Mouse (Mus musculus): ENCODE data around the gene Otop1.

Otop1 gene

DNA sequence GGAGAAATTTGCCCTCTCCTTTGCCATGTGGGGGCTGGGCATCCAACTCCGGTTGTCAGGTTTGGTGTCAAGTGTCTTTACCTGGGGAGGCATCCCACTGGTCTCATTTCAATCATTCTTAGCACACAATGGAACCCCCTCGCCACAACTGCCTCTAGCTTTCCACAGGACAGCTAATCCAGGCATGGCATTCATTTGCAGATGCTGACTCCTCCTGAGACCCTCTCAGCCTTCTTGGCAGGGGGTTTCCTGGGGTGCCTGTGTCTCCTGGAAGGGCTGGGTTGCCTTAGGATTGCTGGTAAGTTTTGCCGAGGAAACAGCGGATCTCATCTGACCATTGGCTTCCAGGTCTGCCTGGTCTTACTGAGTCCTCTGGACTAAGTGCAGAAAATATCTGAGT, at the start of gene Otop1:
Gene Otop1, plus strand, starts transcription at position 202 of the 400 bp plus-strand sequence.
- no peak for DNase-seq

DNA sequence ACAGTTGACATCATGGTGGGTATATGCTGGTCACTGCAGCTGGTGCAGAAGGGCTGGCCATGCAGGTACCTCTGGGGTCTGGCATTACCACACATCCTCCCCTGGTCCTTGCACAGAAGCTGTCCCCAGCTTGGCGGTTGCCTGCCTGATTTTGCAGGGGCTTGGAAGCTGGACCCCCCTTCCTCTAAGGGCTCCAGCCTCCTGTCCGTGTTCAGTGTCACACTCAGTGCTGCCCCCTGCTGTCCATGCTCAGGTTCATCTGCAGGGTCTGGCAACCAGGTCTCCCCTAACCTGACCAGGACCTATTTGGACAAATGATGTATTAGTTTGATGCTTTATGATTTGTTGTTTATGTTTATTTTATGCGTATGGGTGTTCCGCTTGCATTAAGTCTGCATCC, 40.4 kb upstream of the Otop1 start:
- DNase-seq: peak; percentile 27 to 67

DNA sequence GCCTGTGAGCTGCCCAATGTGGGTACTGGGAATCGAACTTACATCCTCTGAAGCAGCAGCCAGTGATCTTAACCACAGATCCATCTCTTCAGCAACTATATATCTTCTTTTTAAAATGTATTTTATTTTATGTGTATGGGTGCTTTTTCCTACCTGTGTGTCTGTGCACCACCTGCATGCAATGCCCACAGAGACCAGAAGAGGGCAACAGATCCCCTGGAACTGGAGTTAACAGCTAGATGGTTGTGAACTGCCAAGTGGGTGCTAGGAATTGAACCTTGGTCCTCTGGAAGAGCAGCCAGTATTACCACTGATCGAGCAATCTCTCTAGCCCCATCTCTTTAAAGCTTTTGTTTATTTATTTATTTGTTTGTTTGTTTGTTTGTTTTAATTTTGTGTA, 39.1 kb upstream of the Otop1 start:
- no peak for DNase-seq

DNA sequence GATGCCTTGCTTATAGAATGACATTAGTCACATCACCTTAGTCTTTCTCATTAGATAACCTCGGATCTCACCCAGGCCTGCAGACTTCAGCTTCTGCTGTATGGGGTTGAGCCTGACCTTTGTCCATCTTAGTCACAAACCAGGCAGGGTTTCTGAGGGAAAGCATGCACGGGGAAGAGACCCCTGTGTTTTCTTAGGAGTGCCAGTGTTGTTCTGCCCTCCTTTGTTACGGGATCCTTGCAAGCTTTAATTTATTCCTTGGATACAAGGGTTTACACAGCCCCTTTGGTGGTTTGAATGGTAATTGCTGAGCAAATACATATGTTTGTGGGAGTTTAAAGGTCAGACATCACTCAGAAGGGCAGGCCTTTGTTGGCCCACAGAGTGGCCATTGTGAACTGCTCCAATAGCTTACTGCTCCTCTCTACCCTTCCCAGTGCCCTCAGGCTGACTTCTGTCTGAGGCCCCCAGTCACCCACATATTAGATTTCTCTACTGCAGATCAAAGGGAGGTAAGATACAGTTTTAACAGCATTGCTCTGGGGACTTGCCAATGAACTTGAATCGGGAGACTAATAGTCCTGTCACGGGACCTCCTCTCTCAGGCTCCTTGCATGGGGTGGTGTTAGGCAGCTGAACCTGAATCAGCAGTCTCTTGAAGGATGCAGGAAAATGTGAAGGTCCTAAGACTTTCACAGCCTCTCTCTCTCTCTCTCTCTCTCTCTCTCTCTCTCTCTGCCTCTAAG, 34.9 kb upstream of the Otop1 start:
- no peak for DNase-seq

DNA sequence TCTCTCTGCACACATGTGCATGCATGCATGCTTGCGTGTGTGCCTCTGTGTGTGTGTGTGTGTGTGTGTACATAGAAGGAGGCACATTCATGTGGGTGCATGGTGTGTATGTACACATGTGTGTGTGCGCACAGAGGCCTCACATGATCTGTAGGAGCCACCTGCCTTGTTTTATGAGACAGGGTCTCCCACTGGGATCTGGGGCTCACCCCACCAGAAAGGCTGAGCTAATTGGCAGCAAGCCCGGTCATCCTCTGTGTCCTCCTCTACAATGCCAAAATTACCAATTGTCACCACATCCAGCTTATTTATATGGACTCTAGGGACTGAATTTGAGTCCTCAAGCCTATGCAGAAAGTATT, 34.3 kb upstream of the Otop1 start:
- no peak for DNase-seq

DNA sequence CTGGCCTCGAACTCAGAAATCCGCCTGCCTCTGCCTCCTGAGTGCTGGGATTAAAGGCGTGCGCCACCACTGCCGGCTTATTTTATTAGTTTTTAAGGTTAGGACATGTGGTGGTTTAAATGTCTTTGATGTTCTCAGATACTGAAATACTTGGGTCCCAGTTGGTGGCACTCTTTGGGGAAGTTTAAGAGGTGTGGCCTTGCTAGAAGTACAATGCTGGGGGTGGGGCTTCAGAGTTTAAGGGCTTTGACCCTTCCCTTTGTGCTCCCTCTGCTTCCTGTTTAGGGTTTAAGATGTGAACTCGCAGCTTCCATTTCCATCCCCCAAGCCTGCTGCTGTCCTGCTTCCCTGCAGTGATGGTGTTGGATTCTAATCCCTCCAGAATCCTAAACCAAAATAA, 33.8 kb upstream of the Otop1 start:
- DNase-seq: no peak

DNA sequence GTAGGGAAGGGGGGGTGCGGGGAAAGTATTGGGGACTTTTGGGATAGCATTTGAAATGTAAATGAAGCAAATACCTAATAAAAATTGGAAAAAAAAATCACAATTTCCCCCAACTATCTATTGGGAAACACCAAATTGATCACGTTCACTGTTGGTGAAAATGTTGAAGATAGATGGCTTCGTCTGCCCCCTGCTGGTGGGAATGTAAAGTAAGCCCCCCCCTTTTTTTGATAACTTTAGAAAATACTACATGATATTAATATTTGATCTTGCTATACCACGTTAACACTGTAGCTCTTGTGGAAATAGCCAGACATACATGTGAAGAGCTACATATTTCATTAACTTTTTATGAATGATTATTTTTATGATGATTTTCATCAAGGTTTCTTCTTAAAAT, 20.6 kb upstream of the Otop1 start:
- no peak for DNase-seq

DNA sequence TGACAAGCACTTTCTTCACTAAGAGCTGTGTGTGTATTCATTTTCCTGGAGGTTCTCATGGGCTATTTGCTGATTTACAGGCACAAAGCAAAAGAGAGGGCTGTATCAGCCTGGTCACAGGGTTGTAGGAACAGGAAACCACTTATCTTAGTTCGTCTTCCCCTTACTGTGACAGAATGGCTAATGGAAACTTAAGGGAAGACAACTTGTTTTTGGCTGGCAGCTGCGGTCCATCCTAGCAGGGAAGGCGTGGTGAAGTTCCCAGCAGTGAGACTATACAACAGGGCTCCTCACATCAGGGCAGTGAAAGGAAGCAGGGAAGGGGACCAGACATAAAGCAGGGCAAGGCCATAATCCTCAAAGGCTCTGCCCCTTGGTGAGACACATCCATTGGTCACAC, 20.1 kb upstream of the Otop1 start:
- no peak for DNase-seq

DNA sequence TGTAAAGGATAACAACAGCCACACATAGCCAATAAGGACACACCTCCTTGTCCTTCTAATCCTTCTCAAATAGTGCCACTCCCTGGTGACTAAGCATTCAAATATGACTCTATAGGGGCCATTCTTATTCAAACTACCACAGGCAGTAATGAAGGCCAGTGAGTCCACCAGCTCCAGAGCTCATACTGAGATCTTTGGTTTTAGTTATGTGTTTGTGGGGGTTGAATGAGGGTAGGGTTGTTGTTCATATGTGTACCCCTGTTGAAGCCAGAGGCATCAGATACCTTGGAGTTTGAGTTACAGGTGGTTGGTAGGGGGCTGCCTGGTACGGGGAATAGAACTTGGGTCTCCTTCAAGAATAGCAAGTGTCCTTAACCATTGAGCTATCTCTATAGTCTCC, 19.2 kb upstream of the Otop1 start:
- DNase-seq: no peak

DNA sequence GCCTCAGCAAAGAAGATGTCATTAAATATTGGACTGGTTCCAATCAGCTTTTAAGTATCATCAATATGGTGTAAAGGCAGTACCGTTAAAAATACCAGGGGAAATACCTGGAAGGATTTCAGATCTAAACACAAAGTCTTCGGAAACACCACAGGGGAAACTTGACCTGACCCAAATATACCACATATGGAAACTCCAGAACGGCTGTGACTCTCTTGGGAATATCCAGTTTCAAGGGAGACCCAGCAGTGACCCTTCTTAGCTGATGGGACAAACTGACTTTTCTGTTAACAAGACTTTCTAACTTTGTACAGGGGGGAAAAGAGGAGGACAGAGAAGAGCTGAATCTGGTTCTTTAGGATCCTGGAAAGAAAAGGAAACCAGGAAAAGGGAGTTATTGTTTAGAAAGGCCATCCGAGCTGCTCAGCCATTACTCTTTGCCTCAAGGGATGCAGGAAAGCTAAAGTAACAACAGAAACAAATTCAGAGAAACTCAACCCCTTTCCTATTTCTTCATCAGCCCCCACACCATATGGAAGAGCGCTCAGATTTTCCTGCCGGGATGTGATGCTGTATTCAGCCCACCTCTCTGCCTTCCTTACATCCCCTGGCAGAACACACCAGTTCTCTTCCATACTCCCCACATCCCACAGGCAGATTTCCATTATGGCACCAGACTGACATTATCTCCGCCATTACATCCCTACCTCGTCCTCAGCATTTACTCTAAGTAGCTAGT, 17.6 kb upstream of the Otop1 start:
- no peak for DNase-seq

DNA sequence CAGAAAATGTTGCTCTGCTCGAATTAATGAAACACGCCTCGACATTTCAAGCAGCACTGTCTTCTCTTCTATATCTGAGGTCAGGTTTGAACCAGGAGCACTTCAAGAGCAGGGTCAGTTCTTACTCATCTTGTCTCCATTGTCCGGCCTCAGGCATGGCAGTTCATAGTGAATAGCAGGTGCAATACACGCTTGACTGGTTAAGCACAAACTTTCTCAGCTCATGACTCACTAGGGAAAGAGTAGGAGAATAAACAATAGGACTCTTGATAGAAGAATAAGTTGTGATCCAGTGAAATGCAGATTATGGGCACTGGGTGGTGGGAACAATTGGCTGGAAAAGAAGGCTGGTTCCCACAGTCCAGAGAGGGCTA, 17.0 kb upstream of the Otop1 start:
- no peak for DNase-seq

DNA sequence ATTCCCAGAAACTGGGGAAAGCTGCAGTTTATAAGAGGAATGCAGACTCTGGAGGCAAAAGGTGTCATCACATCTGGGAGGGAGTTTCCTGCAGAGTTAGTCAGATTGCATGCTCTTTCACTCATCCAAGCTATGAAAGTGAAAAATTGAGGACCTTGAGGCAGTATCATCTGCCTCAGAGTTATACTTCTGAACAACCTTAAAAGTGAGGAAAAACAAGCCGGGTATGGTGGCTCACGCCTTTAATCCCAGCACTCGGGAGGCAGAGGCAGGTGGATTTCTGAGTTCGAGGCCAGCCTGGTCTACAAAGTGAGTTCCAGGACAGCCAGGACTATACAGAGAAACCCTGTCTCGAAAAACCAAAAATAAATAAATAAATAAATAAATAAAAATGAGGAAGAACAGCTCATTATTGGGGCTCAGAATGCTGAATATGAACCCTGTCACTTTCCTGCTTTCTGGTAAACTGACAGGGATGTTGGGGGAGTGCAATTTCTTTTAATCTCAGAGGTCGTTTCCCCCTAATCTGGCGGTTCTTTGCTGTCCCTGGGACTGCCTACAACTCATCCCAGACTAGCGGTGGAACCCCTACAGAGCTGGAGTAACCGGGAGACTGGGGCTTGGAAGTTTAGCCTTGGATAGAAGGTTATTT, 16.2 kb upstream of the Otop1 start:
- no peak for DNase-seq

DNA sequence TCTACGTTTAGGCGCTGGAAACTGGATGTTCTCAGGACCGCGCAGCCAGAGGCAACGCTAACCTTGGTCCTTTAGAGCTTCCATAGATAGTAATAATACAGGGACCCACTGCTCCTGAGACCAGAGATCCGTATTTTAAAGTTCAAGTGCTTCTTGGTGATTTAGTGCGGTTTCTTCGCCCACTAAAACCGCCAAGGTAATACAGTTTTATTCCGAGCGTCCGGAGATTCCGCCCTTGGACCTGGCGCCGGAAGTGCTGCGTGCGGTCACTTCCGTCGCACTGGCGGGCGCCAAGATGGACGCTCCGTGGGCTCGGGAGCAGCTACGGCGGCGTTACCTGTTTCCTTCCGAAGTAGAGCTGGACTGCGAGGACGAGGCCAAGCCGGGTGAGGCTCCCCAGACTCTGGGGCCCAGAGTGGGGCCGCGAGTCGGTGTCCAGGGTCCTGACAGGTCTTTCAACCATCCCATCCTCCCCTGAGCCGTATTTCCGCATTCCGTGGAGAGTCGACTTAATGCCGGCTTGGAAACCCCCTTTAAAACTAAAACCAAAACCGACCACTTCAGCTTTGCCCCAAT, 15.6 kb upstream of the Otop1 start, which contains the start of gene Tmem128:
Gene Tmem128, plus strand, starts transcription at position 79 of the 576 bp plus-strand sequence.
- DNase-seq: peak; percentile 37 to 61

DNA sequence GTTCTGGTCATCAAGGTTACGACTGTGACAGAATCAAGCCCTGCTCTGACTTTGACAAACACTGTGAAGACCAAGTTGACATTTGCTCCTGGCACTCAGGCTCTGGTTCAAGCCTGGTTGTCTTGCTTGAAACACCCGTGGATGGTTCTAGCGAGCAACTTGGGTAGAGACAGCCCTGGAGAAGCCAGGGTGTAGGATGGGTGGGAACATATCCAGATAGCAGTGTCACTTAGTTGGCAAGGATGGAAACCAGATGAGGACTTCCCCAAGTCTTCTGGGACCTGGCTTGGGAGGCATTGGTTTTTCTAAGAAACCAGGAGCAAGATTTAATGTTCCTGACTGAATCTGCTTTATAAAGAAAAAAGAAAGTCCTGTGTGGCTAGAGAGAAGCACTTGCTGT, 4.8 kb upstream of the Otop1 start:
- no peak for DNase-seq

DNA sequence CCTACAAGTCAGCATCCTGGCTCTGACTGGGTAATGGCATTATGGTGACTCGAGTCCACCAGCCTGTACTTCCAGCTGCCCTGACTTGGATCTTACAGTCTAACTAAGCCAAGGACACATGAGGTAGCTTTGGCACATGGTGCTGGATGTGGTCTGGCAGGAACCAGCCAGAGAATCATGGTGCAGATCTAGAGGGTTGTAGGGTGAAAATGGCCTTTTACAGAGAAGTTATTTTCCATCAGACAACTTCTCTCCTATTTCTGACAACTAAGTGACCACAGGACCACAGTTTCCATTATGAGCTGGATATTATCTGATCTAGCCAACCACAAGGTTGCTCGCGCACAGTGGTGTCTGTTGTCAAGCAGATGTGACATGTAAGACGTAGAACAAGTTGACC, 1.9 kb upstream of the Otop1 start:
- DNase-seq: no peak

DNA sequence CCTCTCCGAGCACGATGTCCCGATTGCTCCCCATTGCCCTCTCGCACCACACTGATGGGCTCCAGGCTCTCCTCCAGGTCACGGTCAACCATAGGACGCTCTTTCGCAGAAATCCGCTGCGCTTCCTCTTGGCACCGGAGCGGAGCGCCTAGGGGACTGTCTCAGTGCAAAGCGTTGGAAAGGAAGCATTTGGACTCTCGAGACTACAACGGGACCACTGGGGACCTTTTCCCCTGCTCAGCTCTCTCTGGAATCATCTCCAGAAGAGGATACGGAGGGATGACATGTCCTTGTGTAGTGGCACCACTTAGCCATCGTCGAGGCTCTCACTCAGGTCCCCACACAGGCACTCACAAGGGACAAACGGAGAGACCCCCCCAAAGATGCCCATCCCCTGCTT, 679 bp downstream of the Otop1 start:
- DNase-seq: no peak

DNA sequence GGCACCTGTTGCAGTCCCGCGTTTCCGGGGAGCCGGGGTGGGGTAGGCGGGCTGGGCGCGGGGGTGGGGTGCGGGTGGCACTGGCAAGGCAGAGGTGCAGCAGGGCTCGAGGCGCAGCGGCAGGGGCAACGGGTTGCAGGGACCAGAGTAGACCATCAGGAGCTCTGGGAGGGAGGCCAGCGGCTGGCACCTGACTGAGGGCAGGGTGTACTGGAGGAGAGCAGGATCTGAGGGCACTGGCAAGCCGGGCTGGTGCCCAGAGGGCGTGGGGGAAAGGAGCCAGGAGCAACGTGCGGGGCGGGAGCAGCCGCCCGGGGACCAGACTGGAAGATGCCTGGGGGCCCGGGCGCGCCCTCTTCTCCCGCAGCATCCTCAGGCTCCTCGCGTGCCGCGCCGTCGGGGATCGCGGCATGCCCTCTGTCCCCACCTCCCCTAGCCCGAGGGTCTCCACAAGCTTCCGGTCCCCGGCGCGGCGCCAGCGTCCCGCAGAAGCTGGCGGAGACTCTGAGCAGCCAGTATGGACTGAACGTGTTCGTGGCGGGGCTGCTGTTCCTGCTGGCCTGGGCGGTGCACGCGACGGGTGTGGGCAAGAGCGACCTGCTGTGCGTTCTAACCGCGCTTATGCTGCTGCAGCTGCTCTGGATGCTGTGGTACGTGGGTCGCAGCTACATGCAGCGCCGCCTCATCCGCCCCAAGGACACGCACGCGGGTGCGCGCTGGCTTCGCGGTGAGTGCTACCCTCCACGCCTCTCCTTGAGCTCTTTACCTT, 1.5 kb downstream of the Otop1 start:
- no peak for DNase-seq

DNA sequence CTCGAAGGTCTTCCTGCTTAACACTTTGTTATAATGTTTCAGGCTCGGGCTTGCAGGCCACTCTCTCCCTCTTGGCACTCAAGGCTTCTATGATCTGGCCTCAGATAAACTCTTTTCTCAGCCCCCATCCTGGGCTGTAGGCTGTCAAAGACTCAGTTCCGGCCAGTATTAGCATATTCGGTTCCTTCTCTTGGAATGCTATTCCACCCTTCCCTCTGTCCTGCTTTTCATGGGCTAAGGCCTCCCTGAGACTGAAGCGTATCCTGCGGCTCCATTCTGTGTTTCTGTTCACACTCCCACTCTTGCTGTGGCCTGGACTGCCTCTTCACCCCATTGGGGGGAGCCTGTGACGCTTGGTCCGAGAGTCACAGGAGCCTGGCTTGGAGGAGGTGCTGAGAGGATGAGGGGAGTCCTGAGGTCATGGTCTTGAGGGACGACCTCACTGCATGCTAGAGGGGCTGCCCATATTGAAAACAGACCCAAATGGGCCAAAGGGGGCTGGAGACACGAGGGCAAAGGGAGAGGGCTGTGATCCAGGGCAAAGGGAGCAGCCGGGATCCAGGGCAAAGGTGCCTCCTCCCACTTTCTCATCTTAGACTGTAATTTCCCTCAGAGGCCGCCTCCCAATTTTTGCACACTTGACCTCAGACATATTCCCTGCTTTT, 2.3 kb downstream of the Otop1 start:
- DNase-seq: no peak

DNA sequence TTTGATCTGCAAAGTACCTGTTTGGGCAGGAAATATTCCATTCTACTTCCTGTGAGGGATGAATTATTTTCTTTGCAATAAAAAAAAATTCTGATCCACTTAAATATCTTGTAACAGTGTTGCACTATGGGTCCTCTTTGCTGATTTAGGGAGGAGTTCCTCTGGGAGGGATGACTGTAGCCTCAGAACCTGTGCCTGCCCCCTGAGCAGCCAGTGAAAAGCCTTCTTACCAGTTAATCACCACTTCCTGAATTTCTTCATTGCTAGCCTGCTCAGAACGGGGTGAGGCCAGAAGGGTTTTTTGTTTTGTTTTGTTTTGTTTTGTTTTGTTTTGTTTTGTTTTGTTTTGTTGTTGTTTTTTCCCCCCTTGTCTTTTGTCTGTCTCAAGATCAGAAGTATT, 4.3 kb downstream of the Otop1 start:
- no peak for DNase-seq

DNA sequence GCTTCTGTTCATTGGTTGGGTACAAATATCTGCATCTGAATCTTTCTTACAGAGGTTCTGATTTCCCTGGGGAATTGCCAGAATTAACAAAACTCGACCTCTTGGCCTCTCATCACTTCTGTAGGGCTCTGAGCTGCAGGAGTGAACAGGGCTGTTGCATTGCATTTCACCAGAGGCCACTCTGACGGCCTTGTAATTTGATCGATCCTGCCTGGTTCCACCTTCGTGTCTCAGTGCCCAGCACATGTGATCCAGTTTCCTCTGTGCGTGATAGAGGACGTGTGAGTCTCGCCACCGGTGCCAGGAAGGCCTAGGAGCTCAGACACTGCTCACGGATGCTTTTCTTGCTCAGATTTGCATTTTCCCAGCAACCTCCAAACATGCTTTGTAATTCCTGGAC, 10.0 kb downstream of the Otop1 start:
- DNase-seq: no peak

DNA sequence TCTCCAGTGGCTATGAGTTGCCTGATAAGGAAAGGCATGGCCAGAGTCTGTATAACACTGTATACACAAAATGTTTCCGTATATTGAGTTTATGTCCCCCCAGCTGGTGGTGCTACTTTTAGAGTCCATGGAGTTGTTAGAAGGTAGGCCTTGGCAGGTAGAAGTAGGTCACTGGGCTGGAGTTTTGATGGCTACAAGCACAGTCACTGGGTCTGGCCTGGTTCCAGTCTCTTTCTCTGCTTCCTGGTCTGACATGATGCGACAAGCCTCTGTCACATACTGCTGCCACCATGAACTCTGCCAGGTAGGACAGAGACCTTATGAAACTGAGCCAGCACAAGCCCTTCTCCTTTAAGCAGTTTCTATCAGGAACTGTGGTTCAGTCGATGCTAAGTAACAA, 12.7 kb downstream of the Otop1 start:
- no peak for DNase-seq

DNA sequence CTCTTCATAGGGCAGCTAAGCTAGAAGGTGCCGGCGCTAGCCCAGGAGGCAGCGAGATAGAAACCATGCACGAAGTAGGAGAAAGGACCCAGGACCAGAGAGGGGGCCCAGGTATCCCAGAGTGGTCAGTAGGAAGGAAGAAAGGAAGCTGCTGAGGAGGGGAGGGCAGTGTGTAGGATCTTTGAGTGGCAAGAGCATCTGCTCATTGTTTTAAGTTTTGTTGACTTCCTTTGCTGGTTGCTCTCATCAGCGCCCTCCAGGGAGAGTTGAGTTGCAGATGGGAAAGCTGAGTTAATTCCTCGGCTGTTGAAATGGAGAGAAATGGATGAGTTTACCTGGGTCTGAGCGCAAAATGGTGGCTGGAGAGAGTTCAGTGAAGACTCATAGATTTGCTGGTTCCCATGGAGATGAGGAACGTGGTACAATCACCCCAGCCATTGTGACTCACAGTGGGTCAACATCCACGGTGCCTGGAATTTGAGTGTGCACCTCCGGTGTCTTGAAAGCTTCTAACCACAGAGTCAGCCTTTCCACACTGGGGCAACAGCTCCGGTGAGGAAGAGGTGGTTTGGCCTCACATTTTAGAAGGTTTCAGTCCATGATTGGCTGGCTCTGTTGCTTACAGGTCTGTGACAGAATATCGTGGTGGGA, 26.1 kb downstream of the Otop1 start:
- DNase-seq: no peak

Measured in spleen, adult 18-20 months (tissue).